Mouse (Mus musculus) liver, adult 2 months (tissue): ENCODE measurements around the gene Atp2a1.

Experiments
- CTCF ChIP-seq: fragments of 200-500 bp; IDR thresholded peaks from 2 replicates; pipeline ENCODE4 v1.5.1; 2011; ENCODE audit warnings: low read depth, low read length, control low read depth
- POLR2A ChIP-seq: fragments of 200-500 bp; IDR thresholded peaks from 2 replicates; pipeline ENCODE4 v1.6.1; 2011; ENCODE audit warnings: low read length, control low read depth; ENCODE audit not compliant: insufficient read depth; ENCODE audit errors: extremely low read depth

- TF ChIP-seq CTCF (no peak), POLR2A (no peak)
These were observed 639 bp upstream of the Atp2a1 start for GRCm38 (mm10) chr7:126463547-126463946.
